In the genomic region with DNA sequence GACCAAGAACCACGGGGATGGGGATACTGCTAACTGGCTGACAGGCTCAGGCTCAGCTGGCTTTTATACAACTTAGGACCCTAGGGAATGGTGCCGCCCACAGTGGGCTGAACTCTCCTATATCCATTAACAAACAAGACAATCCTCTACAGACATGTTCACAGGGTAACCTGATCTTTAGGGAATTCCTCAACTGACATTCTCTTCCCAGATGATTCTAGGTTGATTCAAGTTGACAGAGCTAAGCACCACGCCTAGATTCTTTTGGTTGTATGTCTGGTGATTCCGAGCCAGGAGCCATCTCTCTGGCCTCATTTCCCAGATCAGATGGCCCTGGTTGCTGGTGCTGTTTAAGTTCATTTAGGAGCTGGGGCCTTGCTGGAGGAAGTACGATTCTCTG, we compare ENCODE assay signal across 21 mouse cellular contexts.
"Had no signal": no experiment of that assay in that cellular context is flagged by ENCODE, and none has a peak within 500 bp of the region (broad histone marks: within the 10 kb centered on the region; RNA-seq: fewer than 3 reads in every experiment).

No protein-coding gene starts in this region.

- H3K4me1 ChIP-seq: liver, embryonic 12.5 days had no signal

- H3K27ac ChIP-seq: heart, adult 2 months; heart, embryonic 13.5 days; heart, embryonic 15.5 days; hindbrain, embryonic 13.5 days; hindbrain, embryonic 15.5 days; hindbrain, postnatal 0 days; kidney, embryonic 15.5 days; kidney, postnatal 0 days; limb, embryonic 13.5 days; limb, embryonic 15.5 days; liver, embryonic 12.5 days; liver, embryonic 14.5 days had no signal

- H3K27me3 ChIP-seq: heart, embryonic 13.5 days; heart, embryonic 15.5 days; limb, embryonic 13.5 days; limb, embryonic 15.5 days; liver, embryonic 12.5 days had no signal

- H3K9me3 ChIP-seq: heart, embryonic 15.5 days; hindbrain, embryonic 13.5 days; hindbrain, embryonic 15.5 days; kidney, embryonic 15.5 days; limb, embryonic 13.5 days; limb, embryonic 15.5 days; liver, embryonic 12.5 days had no signal

- H3K36me3 ChIP-seq: heart, embryonic 15.5 days; hindbrain, embryonic 13.5 days; hindbrain, embryonic 15.5 days; kidney, embryonic 15.5 days; limb, embryonic 13.5 days; limb, embryonic 15.5 days; liver, embryonic 12.5 days had no signal

- H3K9ac ChIP-seq: heart, embryonic 13.5 days; heart, embryonic 15.5 days; hindbrain, embryonic 13.5 days; hindbrain, embryonic 15.5 days; kidney, embryonic 15.5 days; limb, embryonic 13.5 days; limb, embryonic 15.5 days; liver, embryonic 12.5 days; liver, embryonic 14.5 days had no signal

- ATAC-seq: hindbrain, postnatal 0 days; intestine, embryonic 16.5 days; liver, embryonic 12.5 days had no signal

- H3K4me3 ChIP-seq: heart, adult 2 months; heart, embryonic 13.5 days; heart, embryonic 15.5 days; hindbrain, embryonic 13.5 days; hindbrain, embryonic 15.5 days; kidney, embryonic 15.5 days; limb, embryonic 13.5 days; limb, embryonic 15.5 days; liver, embryonic 12.5 days had no signal

- DNase-seq: gastrocnemius, postnatal 14 days; gastrocnemius, postnatal 36 days; heart, adult 11 months; heart, adult 2 months; heart, postnatal 14 days; heart, postnatal 36 days; layer of hippocampus, postnatal 36 days; left cerebral cortex, postnatal 4 days had no signal

- H3K4me2 ChIP-seq: heart, embryonic 11.5 days; heart, embryonic 13.5 days; heart, embryonic 15.5 days; hindbrain, embryonic 13.5 days; hindbrain, embryonic 15.5 days; kidney, embryonic 15.5 days; limb, embryonic 13.5 days; limb, embryonic 15.5 days; liver, embryonic 12.5 days had no signal
